Mouse (Mus musculus): Measurements from ENCODE around the gene Rbm7. TPM values are rescaled to one million over a fixed set of nuclear protein-coding genes. Genes with fewer than 3 reads are reported as not detected.
"Not testable (repeated sequence)": the region's sequence is repeated elsewhere in the genome, so short reads cannot be mapped to it uniquely, and the experiment has no call there.

Gene Rbm7
- polyA plus RNA-seq (2015; fragmentation: Nextera tagmentation; extraction: Ambion mirVana) = 78.0 and 93.7 TPM in 2 replicates

GRCm38 (mm10) chr9:48494817-48495547 is at the start of gene Rbm7, which contains the start of gene Gm5617:
Gene Rbm7 (minus strand): TSS chr9:48495299.
Gene Gm5617 (plus strand): TSS chr9:48495442.
- H3K9ac ChIP-seq (replicated peaks) = peak within 1 kb of the TSS; percentile 97
- H3K27ac ChIP-seq (replicated peaks) = peak within 1 kb of the TSS; percentile 96
- WGBS = under 1% methylated on average over 71 of the region's 72 CpGs
- peak within 1 kb of the TSS; percentile 90 for H3K4me2 ChIP-seq
- no peaks in the 10 kb centered on the region for H3K9me3 ChIP-seq (replicated peaks)
- H3K36me3 ChIP-seq = peaks cover 28% of the 10 kb centered on the region
- H3K27me3 ChIP-seq (replicated peaks) = no peaks in the 10 kb centered on the region; the same call in none of the 2 replicates
- peak; percentile 100 for ATAC-seq (ENCODE audit: low FRiP score)
- H3K4me1 ChIP-seq = peaks cover 26% of the 10 kb centered on the region
- peak within 1 kb of the TSS; percentile 96 for H3K4me3 ChIP-seq (replicated peaks)

- H3K9ac ChIP-seq (replicated peaks) = no peak overlapping the region
- no peaks in the 10 kb centered on the region for H3K9me3 ChIP-seq (replicated peaks)
- WGBS = 9% methylated on average over 12 of the region's 12 CpGs
- peaks cover 12% of the 10 kb centered on the region for H3K4me1 ChIP-seq
- no peaks in the 10 kb centered on the region for H3K27me3 ChIP-seq (replicated peaks)
- no peaks in the 10 kb centered on the region for H3K36me3 ChIP-seq
- peak overlapping the region; percentile 25 for H3K4me3 ChIP-seq (replicated peaks)
- ATAC-seq (ENCODE audit: low FRiP score) = peak; percentile 73
- H3K27ac ChIP-seq (replicated peaks) = peak overlapping the region; percentile 73; the same call in 1 of the 2 replicates
- peak overlapping the region; percentile 54 for H3K4me2 ChIP-seq
Measured at GRCm38 (mm10) chr9:48538688-48539087, 43.6 kb upstream of the Rbm7 start.

GRCm38 (mm10) chr9:48538044-48538645 is 43.0 kb upstream of the Rbm7 start:
- WGBS = 1% methylated on average over 17 of the region's 17 CpGs
- H3K9me3 ChIP-seq (replicated peaks) = no peaks in the 10 kb centered on the region
- peaks cover 12% of the 10 kb centered on the region for H3K4me1 ChIP-seq
- peak overlapping the region; percentile 26; the same call in 1 of the 2 replicates for H3K9ac ChIP-seq (replicated peaks)
- peak overlapping the region; percentile 25 for H3K4me3 ChIP-seq (replicated peaks)
- no peaks in the 10 kb centered on the region for H3K27me3 ChIP-seq (replicated peaks)
- H3K36me3 ChIP-seq = no peaks in the 10 kb centered on the region
- H3K27ac ChIP-seq (replicated peaks) = peak overlapping the region; percentile 73
- peak overlapping the region; percentile 54 for H3K4me2 ChIP-seq
- peak; percentile 50 for ATAC-seq (ENCODE audit: low FRiP score)

GRCm38 (mm10) chr9:48537616-48538015 is 42.5 kb upstream of the Rbm7 start:
- H3K4me2 ChIP-seq = peak overlapping the region; percentile 54; the same call in 1 of the 2 replicates
- H3K27me3 ChIP-seq (replicated peaks); H3K9me3 ChIP-seq (replicated peaks); H3K27ac ChIP-seq (replicated peaks); ATAC-seq (ENCODE audit: low FRiP score); H3K9ac ChIP-seq (replicated peaks); H3K4me3 ChIP-seq (replicated peaks); H3K36me3 ChIP-seq: not testable (repeated sequence)
- H3K4me1 ChIP-seq = peaks cover 12% of the 10 kb centered on the region
- WGBS = 17% methylated on average over 1 of the region's 1 CpGs

- no peaks in the 10 kb centered on the region for H3K9me3 ChIP-seq (replicated peaks)
- no peak overlapping the region for H3K27ac ChIP-seq (replicated peaks)
- H3K9ac ChIP-seq (replicated peaks) = no peak overlapping the region
- H3K4me3 ChIP-seq (replicated peaks) = no peak overlapping the region
- ATAC-seq (ENCODE audit: low FRiP score) = no peak
- WGBS = 79% methylated on average over 1 of the region's 1 CpGs
- no peaks in the 10 kb centered on the region for H3K36me3 ChIP-seq
- H3K4me1 ChIP-seq = peaks cover 12% of the 10 kb centered on the region
- no peak overlapping the region for H3K4me2 ChIP-seq
- H3K27me3 ChIP-seq (replicated peaks) = no peaks in the 10 kb centered on the region
Measured at GRCm38 (mm10) chr9:48536414-48536813, 41.3 kb upstream of the Rbm7 start.

GRCm38 (mm10) chr9:48532730-48533129 is 37.6 kb upstream of the Rbm7 start:
- ATAC-seq (ENCODE audit: low FRiP score) = no peak
- WGBS = 96% methylated on average over 2 of the region's 2 CpGs
- Histone ChIP-seq H3K27me3 (replicated peaks) (no peaks in the 10 kb centered on the region), H3K4me3 (replicated peaks) (no peak overlapping the region), H3K27ac (replicated peaks) (no peak overlapping the region), H3K4me2 (no peak overlapping the region), H3K9me3 (replicated peaks) (no peaks in the 10 kb centered on the region), H3K4me1 (no peaks in the 10 kb centered on the region), H3K9ac (replicated peaks) (no peak overlapping the region), H3K36me3 (no peaks in the 10 kb centered on the region)

GRCm38 (mm10) chr9:48532203-48532602 is 37.1 kb upstream of the Rbm7 start:
- H3K4me1 ChIP-seq = no peaks in the 10 kb centered on the region
- H3K9me3 ChIP-seq (replicated peaks) = no peaks in the 10 kb centered on the region
- no peak overlapping the region for H3K9ac ChIP-seq (replicated peaks)
- no peak for ATAC-seq (ENCODE audit: low FRiP score)
- H3K4me3 ChIP-seq (replicated peaks) = no peak overlapping the region
- H3K4me2 ChIP-seq = no peak overlapping the region
- no peak overlapping the region for H3K27ac ChIP-seq (replicated peaks)
- no peaks in the 10 kb centered on the region for H3K27me3 ChIP-seq (replicated peaks)
- WGBS = 71% methylated on average over 3 of the region's 3 CpGs
- H3K36me3 ChIP-seq = no peaks in the 10 kb centered on the region

GRCm38 (mm10) chr9:48531294-48531693 is 36.2 kb upstream of the Rbm7 start:
- 93% methylated on average over 4 of the region's 4 CpGs for WGBS
- H3K4me1 ChIP-seq = no peaks in the 10 kb centered on the region
- no peaks in the 10 kb centered on the region for H3K36me3 ChIP-seq
- H3K27ac ChIP-seq (replicated peaks) = no peak overlapping the region
- no peak overlapping the region for H3K9ac ChIP-seq (replicated peaks)
- H3K9me3 ChIP-seq (replicated peaks) = no peaks in the 10 kb centered on the region
- no peak for ATAC-seq (ENCODE audit: low FRiP score)
- H3K27me3 ChIP-seq (replicated peaks) = no peaks in the 10 kb centered on the region
- no peak overlapping the region for H3K4me2 ChIP-seq
- no peak overlapping the region for H3K4me3 ChIP-seq (replicated peaks)

- no peak overlapping the region for H3K9ac ChIP-seq (replicated peaks)
- no peak overlapping the region for H3K4me3 ChIP-seq (replicated peaks)
- no peaks in the 10 kb centered on the region for H3K36me3 ChIP-seq
- no peak overlapping the region for H3K27ac ChIP-seq (replicated peaks)
- no peak for ATAC-seq (ENCODE audit: low FRiP score)
- 88% methylated on average over 4 of the region's 4 CpGs for WGBS
- H3K9me3 ChIP-seq (replicated peaks) = no peaks in the 10 kb centered on the region
- H3K4me1 ChIP-seq = no peaks in the 10 kb centered on the region
- H3K27me3 ChIP-seq (replicated peaks) = no peaks in the 10 kb centered on the region
- no peak overlapping the region for H3K4me2 ChIP-seq
Measured at GRCm38 (mm10) chr9:48526520-48526919, 31.4 kb upstream of the Rbm7 start.

GRCm38 (mm10) chr9:48525566-48525965 is 30.5 kb upstream of the Rbm7 start:
- WGBS = 10% methylated on average over 1 of the region's 1 CpGs
- no peak for ATAC-seq (ENCODE audit: low FRiP score)
- H3K27ac ChIP-seq (replicated peaks) = no peak overlapping the region
- no peak overlapping the region for H3K4me3 ChIP-seq (replicated peaks)
- no peaks in the 10 kb centered on the region for H3K27me3 ChIP-seq (replicated peaks)
- H3K9me3 ChIP-seq (replicated peaks) = no peaks in the 10 kb centered on the region
- no peak overlapping the region for H3K9ac ChIP-seq (replicated peaks)
- no peak overlapping the region for H3K4me2 ChIP-seq
- H3K36me3 ChIP-seq = no peaks in the 10 kb centered on the region
- H3K4me1 ChIP-seq = no peaks in the 10 kb centered on the region

GRCm38 (mm10) chr9:48520405-48520804 is 25.3 kb upstream of the Rbm7 start:
- not testable (repeated sequence) for H3K9ac ChIP-seq (replicated peaks); H3K27ac ChIP-seq (replicated peaks); H3K36me3 ChIP-seq; H3K27me3 ChIP-seq (replicated peaks); ATAC-seq (ENCODE audit: low FRiP score); H3K4me2 ChIP-seq; H3K4me3 ChIP-seq (replicated peaks); H3K9me3 ChIP-seq (replicated peaks); H3K4me1 ChIP-seq
- 40% methylated on average over 4 of the region's 7 CpGs for WGBS

Data from neural tube, embryonic 15.5 days (tissue).